Mouse (Mus musculus) kidney, embryonic 16.5 days (tissue): Measurements from ENCODE around the gene Cep295nl. TPM values are rescaled to one million over a fixed set of nuclear protein-coding genes. Genes with fewer than 3 reads are reported as not detected.
A peak's percentile ranks its signal among the peaks of the same experiment; 100 is the strongest.

Experiments
- ATAC-seq: fragments of 200-750 bp; cut with Nextera tagmentation; 2 replicates; pipeline ENCODE4 v1.8.0; 2017; ENCODE audit warnings: moderate TSS enrichment; ENCODE audit not compliant: low FRiP score, low TSS enrichment
- H3K27ac ChIP-seq: fragments of 300-500 bp; sonication (generic); 2 replicates; pipeline ENCODE4 v1.5.1; 2014; ENCODE audit warnings: low read length
- H3K27me3 ChIP-seq: fragments of 300-500 bp; sonication (generic); 2 replicates; pipeline ENCODE4 v1.6.1; 2014; ENCODE audit warnings: low read length, control low read depth, mixed read lengths; ENCODE audit not compliant: insufficient read depth
- H3K36me3 ChIP-seq: fragments of 300-500 bp; sonication (generic); 2 replicates; pipeline ENCODE4 v1.6.1; 2014; ENCODE audit warnings: low read length, control low read depth, mixed read lengths; ENCODE audit not compliant: insufficient read depth
- H3K4me1 ChIP-seq: fragments of 300-500 bp; sonication (generic); 2 replicates; pipeline ENCODE4 v1.6.1; 2014; ENCODE audit warnings: low read length, control low read depth, mixed read lengths; ENCODE audit not compliant: insufficient read depth
- H3K4me2 ChIP-seq: fragments of 300-500 bp; sonication (generic); replicated peaks from 2 replicates; pipeline ENCODE4 v1.6.1; 2014; ENCODE audit warnings: low read depth, low read length
- H3K4me3 ChIP-seq: fragments of 300-500 bp; sonication (generic); 2 replicates; pipeline ENCODE4 v1.5.1; 2014; ENCODE audit warnings: mild to moderate bottlenecking, low read length
- H3K9ac ChIP-seq: fragments of 300-500 bp; sonication (generic); replicated peaks from 2 replicates; pipeline ENCODE4 v1.6.1; 2014; ENCODE audit warnings: low read length
- H3K9me3 ChIP-seq: fragments of 300-500 bp; sonication (generic); 2 replicates; pipeline ENCODE4 v1.6.1; 2016; ENCODE audit warnings: low read length, control low read depth
- WGBS: fragments of 180-500 bp; shearing (Covaris S2); extraction: QIAGEN DNeasy Blood & Tissue Kit; methylation state at CpG from one replicate; pipeline ENCODE4 v1.1.7; 2014; 5-methylcytosine and 5-hydroxymethylcytosine counted together
- polyA plus RNA-seq: library from polyadenylated mRNA; unstranded; fragments of >200 nt; fragmentation: Nextera tagmentation; extraction: Ambion mirVana; gene quantifications from 2 replicates; pipeline ENCODE4 v1.2.1, GENCODE M21; 2015

Gene Cep295nl
- polyA plus RNA-seq, 1 experiment from 2014 or later, result 0.39 TPM

DNA sequence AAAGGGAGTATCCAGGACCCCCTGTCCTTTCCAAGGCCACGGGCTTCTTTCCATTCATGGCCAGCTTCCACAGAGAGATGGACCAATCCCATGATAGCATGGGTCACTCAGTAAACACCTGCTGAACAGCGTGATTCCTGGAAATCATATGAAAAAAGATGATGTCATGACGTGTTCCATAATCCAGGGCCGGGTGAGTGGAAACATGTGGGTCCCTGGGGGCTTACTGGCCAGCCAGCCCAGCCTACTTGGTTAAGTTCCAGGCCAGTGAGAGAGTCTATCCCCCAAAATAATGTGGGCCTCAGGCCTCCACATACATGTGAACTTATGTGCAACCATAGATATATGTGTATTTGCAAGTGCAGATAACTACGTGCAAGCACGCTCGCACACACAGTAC, 29.6 kb upstream of the Cep295nl start:
- H3K4me2 ChIP-seq, result no peak overlapping the region
- no peaks in the 10 kb centered on the region for H3K9me3 ChIP-seq
- H3K4me1 ChIP-seq, result peaks cover 9% of the 10 kb centered on the region
- H3K36me3 ChIP-seq, result no peaks in the 10 kb centered on the region
- H3K4me3 ChIP-seq, result no peak overlapping the region
- no peaks in the 10 kb centered on the region for H3K27me3 ChIP-seq
- ATAC-seq, result no peak
- WGBS, result 81% methylated on average over 7 of the region's 7 CpGs
- no peak overlapping the region for H3K9ac ChIP-seq
- H3K27ac ChIP-seq, result no peak overlapping the region

- ATAC-seq, result no peak
- Histone ChIP-seq H3K9me3 (no peaks in the 10 kb centered on the region), H3K4me1 (peaks cover 17% of the 10 kb centered on the region), H3K27ac (no peak overlapping the region), H3K27me3 (no peaks in the 10 kb centered on the region), H3K4me2 (no peak overlapping the region), H3K36me3 (no peaks in the 10 kb centered on the region), H3K9ac (no peak overlapping the region), H3K4me3 (no peak overlapping the region)
- WGBS, result 71% methylated on average over 8 of the region's 8 CpGs
These were observed 27.4 kb upstream of the Cep295nl start for GRCm38 (mm10) chr11:118369657-118370056.

- ATAC-seq, result no peak
- Histone ChIP-seq H3K4me1 (peaks cover 18% of the 10 kb centered on the region), H3K9ac (no peak overlapping the region), H3K4me3 (no peak overlapping the region), H3K27me3 (no peaks in the 10 kb centered on the region), H3K36me3 (no peaks in the 10 kb centered on the region), H3K27ac (no peak overlapping the region), H3K4me2 (no peak overlapping the region), H3K9me3 (no peaks in the 10 kb centered on the region)
- WGBS, result 82% methylated on average over 5 of the region's 5 CpGs
These were observed 27.0 kb upstream of the Cep295nl start for GRCm38 (mm10) chr11:118369251-118369650.

GRCm38 (mm10) chr11:118368330-118368729, 26.0 kb upstream of the Cep295nl start:
- Histone ChIP-seq H3K4me3 (no peak overlapping the region), H3K4me2 (no peak overlapping the region), H3K9ac (no peak overlapping the region), H3K9me3 (no peaks in the 10 kb centered on the region), H3K27ac (no peak overlapping the region), H3K27me3 (no peaks in the 10 kb centered on the region), H3K36me3 (no peaks in the 10 kb centered on the region), H3K4me1 (peaks cover 25% of the 10 kb centered on the region)
- ATAC-seq, result no peak
- WGBS, result 62% methylated on average over 3 of the region's 3 CpGs

DNA sequence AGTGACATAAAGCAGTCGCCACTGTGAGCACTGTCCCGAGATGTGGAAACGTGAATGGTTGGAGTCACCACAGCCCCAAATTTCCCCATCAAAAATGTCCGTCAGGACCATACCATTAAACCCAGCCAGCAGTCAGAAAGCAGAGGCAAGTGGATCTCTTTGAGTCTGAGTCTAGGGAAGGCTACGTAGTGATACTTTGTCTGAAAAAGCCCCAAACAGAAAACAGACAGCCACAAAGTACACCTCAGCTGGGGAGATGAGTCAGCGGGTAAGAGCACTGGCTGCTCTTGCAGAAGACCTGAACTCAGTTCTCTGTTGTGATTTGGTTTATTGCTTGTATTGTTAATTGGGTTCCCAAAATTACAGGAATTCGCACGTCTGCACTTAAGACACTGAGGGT, 24.3 kb upstream of the Cep295nl start:
- no peak overlapping the region for H3K9ac ChIP-seq
- H3K4me3 ChIP-seq, result no peak overlapping the region
- H3K27me3 ChIP-seq, result no peaks in the 10 kb centered on the region
- no peaks in the 10 kb centered on the region for H3K9me3 ChIP-seq
- no peak overlapping the region for H3K4me2 ChIP-seq
- peaks cover 42% of the 10 kb centered on the region for H3K4me1 ChIP-seq
- 71% methylated on average over 8 of the region's 8 CpGs for WGBS
- no peak overlapping the region for H3K27ac ChIP-seq
- no peaks in the 10 kb centered on the region for H3K36me3 ChIP-seq
- no peak for ATAC-seq

GRCm38 (mm10) chr11:118366108-118366507, 23.8 kb upstream of the Cep295nl start:
- Histone ChIP-seq H3K4me1 (peaks cover 43% of the 10 kb centered on the region), H3K27me3 (no peaks in the 10 kb centered on the region), H3K36me3 (no peaks in the 10 kb centered on the region), H3K4me3 (no peak overlapping the region), H3K4me2 (no peak overlapping the region), H3K9me3 (no peaks in the 10 kb centered on the region), H3K27ac (no peak overlapping the region; the same call in 1 of the 2 replicates), H3K9ac (no peak overlapping the region)
- ATAC-seq, result no peak
- WGBS, result 36% methylated on average over 3 of the region's 3 CpGs

- H3K4me1 ChIP-seq, result peaks cover 52% of the 10 kb centered on the region
- 25% methylated on average over 7 of the region's 7 CpGs for WGBS
- H3K27ac ChIP-seq, result peak overlapping the region; percentile 78
- H3K36me3 ChIP-seq, result no peaks in the 10 kb centered on the region
- H3K4me2 ChIP-seq, result no peak overlapping the region
- peak; percentile 22 for ATAC-seq
- no peaks in the 10 kb centered on the region for H3K27me3 ChIP-seq
- H3K9me3 ChIP-seq, result no peaks in the 10 kb centered on the region
- no peak overlapping the region for H3K4me3 ChIP-seq
- H3K9ac ChIP-seq, result no peak overlapping the region
These were observed 22.9 kb upstream of the Cep295nl start for GRCm38 (mm10) chr11:118365171-118365570.

DNA sequence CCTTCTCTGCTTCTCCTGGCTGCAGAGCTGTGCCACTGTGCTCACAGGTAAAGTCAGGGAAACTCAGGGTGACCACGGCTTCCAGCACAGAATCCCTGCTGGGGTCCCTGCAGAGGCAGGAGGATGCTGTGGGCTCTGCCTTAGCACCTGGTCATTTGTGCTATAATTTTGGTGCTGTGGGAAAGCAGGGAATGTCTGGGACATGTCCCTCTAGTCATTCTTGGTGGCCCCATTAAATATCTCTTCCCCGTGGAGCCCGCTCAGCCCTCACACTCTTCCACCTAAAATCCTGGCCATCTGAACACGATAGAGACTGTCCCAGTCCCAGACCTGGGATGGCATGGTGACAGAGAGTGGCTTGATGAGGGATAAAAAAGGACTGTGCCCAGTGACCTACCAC, 21.7 kb upstream of the Cep295nl start:
- 81% methylated on average over 4 of the region's 4 CpGs for WGBS
- no peak for ATAC-seq
- Histone ChIP-seq H3K27ac (peak overlapping the region; percentile 79), H3K9ac (no peak overlapping the region), H3K9me3 (no peaks in the 10 kb centered on the region), H3K4me1 (peaks cover 52% of the 10 kb centered on the region), H3K36me3 (no peaks in the 10 kb centered on the region), H3K27me3 (no peaks in the 10 kb centered on the region), H3K4me3 (no peak overlapping the region), H3K4me2 (no peak overlapping the region)

DNA sequence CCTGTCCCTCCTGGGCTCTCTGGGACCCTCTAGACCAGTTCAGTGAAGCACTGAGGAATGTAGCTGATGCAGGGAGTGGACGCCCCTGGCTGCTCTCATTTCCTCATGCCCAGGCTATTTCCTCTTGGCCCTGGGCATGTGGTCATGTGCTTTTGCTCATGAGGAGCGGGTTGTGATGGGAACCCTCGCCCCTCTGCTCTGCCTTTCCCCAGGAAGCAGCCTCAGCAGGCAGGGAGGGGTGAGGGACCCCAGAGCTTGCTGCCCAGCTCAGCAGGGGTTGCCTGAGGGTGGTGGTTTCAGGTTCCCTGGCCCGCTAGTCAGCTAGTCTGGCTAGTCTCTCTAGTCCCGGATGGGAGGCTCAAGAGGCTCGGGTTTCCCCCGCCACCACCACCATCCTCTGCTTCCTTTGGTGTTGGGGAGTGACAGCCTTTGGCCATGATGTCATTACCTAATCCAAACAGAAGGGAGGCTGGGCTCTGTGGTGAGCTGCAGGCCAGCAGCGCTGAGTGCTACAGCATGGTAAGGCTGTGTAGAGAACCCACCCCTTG, 20.7 kb upstream of the Cep295nl start:
- Histone ChIP-seq H3K4me2 (peak overlapping the region; percentile 26), H3K9me3 (no peaks in the 10 kb centered on the region), H3K27me3 (no peaks in the 10 kb centered on the region), H3K36me3 (no peaks in the 10 kb centered on the region), H3K27ac (peak overlapping the region; percentile 79), H3K4me3 (no peak overlapping the region), H3K9ac (peak overlapping the region; percentile 46; the same call in 1 of the 2 replicates), H3K4me1 (peaks cover 52% of the 10 kb centered on the region)
- WGBS, result 1% methylated on average over 8 of the region's 8 CpGs
- peak; percentile 86 for ATAC-seq

- H3K36me3 ChIP-seq, result no peaks in the 10 kb centered on the region
- no peaks in the 10 kb centered on the region for H3K27me3 ChIP-seq
- H3K27ac ChIP-seq, result peak overlapping the region; percentile 79
- peaks cover 52% of the 10 kb centered on the region for H3K4me1 ChIP-seq
- no peak overlapping the region for H3K4me2 ChIP-seq
- no peak overlapping the region for H3K4me3 ChIP-seq
- peak overlapping the region; percentile 37; the same call in 1 of the 2 replicates for H3K9ac ChIP-seq
- H3K9me3 ChIP-seq, result no peaks in the 10 kb centered on the region
- 44% methylated on average over 1 of the region's 1 CpGs for WGBS
- ATAC-seq, result peak; percentile 34; the same call in 1 of the 2 replicates
These were observed 20.2 kb upstream of the Cep295nl start for GRCm38 (mm10) chr11:118362501-118362900.
